Mouse (Mus musculus) kidney, postnatal 10 days (tissue): ENCODE measurements around the gene Rin2.
"Not testable (repeated sequence)": the region's sequence is repeated elsewhere in the genome, so short reads cannot be mapped to it uniquely, and the experiment has no call there.

Experiments used
- DNase-seq: peaks from one replicate; pipeline ENCODE4 v3.0.0; 2021; ENCODE audit warnings: mixed read lengths

Rin2 gene

GRCm38 (mm10) chr2:145866695-145867449 is 191.9 kb downstream of the Rin2 start:
- DNase-seq: no peak

GRCm38 (mm10) chr2:145871308-145871707 is 196.3 kb downstream of the Rin2 start:
- DNase-seq: no peak

- DNase-seq: no peak
Measured at GRCm38 (mm10) chr2:145872099-145872498, 197.1 kb downstream of the Rin2 start.

GRCm38 (mm10) chr2:145873953-145874352 is 198.9 kb downstream of the Rin2 start:
- no peak for DNase-seq

DNA sequence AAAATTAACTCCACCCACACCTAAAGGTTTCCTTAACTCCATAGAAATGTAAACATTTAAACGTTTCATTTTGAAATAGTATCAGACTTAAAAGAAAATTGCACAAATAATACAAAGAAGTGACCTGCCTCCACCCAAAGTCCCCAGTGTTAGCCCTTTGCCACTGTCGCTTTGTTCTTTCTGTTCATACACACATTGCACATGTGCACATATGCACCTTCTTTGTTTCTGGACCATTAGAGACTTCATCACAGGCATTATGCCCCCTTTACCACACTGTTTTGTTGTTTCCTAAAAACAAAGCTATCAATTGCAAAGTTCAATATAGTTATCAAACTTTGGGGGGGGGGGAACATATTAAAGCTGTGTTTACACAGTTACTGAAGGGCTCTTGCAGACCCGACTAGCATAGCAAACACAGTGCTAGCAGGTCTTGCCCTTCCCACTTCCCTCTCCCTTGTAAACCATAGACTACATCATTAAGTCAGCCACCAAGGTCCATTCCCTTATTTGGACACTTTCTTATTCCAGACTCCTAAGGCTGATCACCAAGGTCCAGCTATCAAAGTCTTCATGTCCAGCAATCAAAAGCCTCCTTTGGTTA is 200.0 kb downstream of the Rin2 start:
- no peak for DNase-seq

- no peak for DNase-seq
Measured at GRCm38 (mm10) chr2:145877191-145877590, 202.2 kb downstream of the Rin2 start.

DNA sequence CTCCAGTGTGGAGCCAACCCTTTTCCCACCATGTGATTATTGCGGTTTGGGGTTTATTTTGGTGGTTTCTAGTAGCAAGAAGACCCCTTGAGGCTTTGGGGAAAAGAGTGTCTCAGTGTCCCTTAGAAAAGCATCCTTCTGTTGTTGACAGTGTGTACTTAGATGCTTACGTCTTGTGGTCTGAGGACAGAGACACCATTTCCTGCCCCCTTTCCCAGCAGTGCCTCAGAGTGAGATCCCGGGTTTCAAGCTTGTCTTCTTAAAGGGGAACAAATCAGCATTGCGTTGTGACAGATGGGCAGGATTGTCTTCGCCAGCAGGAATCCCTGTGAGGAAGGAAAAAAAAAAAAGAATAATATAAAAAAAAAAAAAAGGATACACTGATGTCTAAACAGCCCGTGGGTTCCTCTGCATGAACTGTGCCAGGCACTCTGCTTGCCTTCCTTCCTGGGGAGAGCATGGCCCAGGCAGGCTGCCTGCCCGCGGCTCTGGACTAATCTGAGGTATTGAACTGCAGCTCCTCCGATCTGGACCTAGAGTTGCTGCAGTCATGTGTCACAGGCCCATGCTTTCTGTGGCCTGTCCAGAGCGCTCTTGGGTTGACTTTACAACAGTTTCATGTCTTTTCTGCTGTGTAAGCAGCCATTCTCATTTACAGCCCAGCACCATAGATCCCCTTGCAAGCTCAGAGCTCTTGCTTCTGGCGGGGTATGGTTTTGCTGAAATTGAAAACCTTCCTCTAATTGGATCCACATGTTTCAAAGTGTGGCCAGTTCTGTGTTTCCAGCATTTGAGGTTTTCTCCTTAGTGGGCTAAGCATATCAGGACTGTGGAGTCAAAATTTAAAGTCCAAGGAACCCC is 206.1 kb downstream of the Rin2 start:
- DNase-seq: no peak

GRCm38 (mm10) chr2:145881932-145882331 is 206.9 kb downstream of the Rin2 start:
- no peak for DNase-seq

DNA sequence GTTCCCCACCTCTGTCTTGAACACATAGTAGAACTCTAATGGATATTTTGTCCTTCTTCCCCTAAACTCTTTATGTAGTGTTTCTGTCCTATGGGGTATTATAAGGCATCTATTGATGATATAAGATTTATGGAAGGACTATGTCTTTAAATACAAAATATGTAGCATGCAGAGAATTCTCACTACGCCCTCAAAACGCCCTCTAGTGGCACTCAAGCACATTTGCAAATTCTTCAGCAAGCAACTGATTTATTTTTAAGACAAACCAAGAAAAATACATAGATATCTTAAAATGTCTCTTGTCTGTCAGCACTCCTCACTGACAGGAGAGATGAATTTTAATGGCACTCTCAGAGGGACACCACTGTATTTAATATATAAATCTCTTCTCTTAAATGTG is 207.4 kb downstream of the Rin2 start:
- DNase-seq: no peak

- DNase-seq: peak; percentile 55
Measured at GRCm38 (mm10) chr2:145884036-145884912, 209.3 kb downstream of the Rin2 start.

GRCm38 (mm10) chr2:145884913-145885785 is 210.1 kb downstream of the Rin2 start:
- DNase-seq: no peak

GRCm38 (mm10) chr2:145887937-145888765 is 213.1 kb downstream of the Rin2 start:
- peak; percentile 68 for DNase-seq

GRCm38 (mm10) chr2:145888766-145889480 is 213.9 kb downstream of the Rin2 start:
- no peak for DNase-seq

- DNase-seq: no peak
Measured at GRCm38 (mm10) chr2:145890571-145890970, 215.6 kb downstream of the Rin2 start.

DNA sequence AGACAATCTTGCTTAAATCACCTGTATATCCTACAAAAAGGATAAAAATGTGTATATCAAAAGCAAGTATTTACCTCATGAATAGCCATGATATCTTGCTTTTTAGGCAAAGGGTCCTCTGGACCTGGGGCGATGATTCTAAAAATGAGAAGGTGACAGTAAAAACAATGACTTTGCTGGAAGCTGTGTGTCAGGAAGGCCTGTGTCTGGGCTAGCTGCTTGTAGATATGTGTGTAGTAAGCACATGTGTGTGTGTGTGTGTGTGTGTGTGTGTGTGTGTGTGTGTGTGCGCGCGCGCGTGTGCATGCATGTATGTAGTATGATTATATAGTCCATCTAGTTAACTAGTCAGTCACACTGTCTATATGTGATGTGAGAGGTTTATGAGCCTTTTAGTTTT is 218.7 kb downstream of the Rin2 start:
- DNase-seq: no peak

DNA sequence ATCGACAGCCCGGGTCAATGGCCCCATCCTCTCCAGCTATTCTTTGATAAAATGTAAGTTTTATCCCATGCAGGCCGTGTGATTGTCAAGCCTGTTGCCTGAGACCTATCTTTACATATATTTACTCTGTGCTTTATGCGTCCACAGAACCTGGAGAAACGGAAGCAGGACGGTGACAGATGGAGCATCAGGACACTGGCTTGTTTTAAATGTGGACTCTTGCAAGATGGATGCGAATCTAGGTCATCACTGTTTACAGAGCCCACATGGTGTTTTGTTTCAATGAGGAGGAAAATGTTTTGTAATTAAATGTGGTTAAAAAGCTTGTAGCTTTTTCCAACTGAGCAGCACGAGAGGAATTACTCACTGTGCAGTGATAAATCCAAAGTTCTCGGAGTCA is 223.1 kb downstream of the Rin2 start:
- no peak for DNase-seq

DNA sequence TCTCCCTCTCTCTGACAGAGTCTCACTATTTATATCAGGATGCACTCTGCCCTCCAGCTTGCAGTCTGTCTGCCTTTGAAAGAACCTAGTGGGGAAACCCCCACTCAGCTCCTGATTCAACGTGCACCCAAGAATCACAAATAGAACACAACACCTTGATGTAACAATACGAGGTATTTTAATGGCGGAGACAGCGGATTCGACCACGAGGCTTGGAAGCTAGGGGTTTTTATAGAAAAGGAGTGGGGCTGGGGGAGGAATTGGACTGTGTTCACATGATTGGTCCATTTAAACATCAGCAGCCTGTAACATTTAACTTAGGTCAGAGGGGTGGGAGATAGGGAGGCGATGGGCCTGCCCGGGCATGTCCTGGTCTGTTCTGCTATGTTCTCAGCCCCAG is 225.3 kb downstream of the Rin2 start:
- not testable (repeated sequence) for DNase-seq

DNA sequence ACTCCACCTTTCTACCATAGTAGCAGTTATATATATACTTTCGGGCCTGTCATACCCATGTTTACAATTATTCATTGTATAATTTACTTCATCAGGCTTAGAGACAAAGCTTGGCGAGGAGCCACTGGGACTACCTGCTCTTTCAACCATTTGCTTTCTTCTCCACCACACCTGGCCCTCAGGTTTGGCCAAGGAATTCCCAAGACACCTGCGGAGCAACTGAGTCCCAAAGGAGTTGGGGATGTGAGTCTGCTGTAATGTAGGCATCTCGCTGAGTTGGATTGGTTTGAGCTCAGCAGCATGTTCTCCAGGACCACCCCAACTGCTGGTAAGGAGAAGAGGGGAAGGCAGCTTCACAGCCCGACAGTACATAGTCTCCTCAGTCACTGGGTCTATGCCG is 226.8 kb downstream of the Rin2 start, which contains the start of gene Naa20:
TSS of gene Naa20 (plus strand) at position 239 of the 400 bp plus-strand sequence.
- no peak for DNase-seq

- DNase-seq: peak; percentile 94
Measured at GRCm38 (mm10) chr2:145903061-145903901, 228.3 kb downstream of the Rin2 start.
